Mouse (Mus musculus) midbrain, embryonic 13.5 days (tissue): ENCODE results near the gene Matk. TPM values are rescaled to one million over a fixed set of nuclear protein-coding genes. Genes with fewer than 3 reads are reported as not detected.

ENCODE experiments used
- ATAC-seq: fragments of 200-750 bp; cut with Nextera tagmentation; 2 replicates; pipeline ENCODE4 v1.8.0; 2017; ENCODE audit warnings: mild to moderate bottlenecking, moderate TSS enrichment, moderate library complexity
- H3K27ac ChIP-seq: fragments of 300-500 bp; sonication (generic); 2 replicates; pipeline ENCODE4 v1.5.1; 2015; ENCODE audit warnings: inconsistent platforms, mild to moderate bottlenecking, moderate library complexity
- H3K27me3 ChIP-seq: fragments of 300-500 bp; sonication (generic); 2 replicates; pipeline ENCODE4 v1.6.1; 2015; ENCODE audit warnings: mild to moderate bottlenecking, inconsistent platforms
- H3K36me3 ChIP-seq: fragments of 300-500 bp; sonication (generic); 2 replicates; pipeline ENCODE4 v1.6.1; 2015; ENCODE audit warnings: mild to moderate bottlenecking, inconsistent platforms
- H3K4me1 ChIP-seq: fragments of 300-500 bp; sonication (generic); replicated peaks from 2 replicates; pipeline ENCODE4 v1.6.1; 2015; ENCODE audit warnings: inconsistent platforms
- H3K4me2 ChIP-seq: fragments of 300-500 bp; sonication (generic); replicated peaks from 2 replicates; pipeline ENCODE4 v1.6.1; 2015; ENCODE audit warnings: moderate library complexity, mild to moderate bottlenecking, inconsistent platforms
- H3K4me3 ChIP-seq: fragments of 300-500 bp; sonication (generic); replicated peaks from 2 replicates; pipeline ENCODE4 v1.5.1; 2015; ENCODE audit warnings: mild to moderate bottlenecking, inconsistent platforms
- H3K9ac ChIP-seq: fragments of 300-500 bp; sonication (generic); replicated peaks from 2 replicates; pipeline ENCODE4 v1.6.1; 2015; ENCODE audit warnings: mild to moderate bottlenecking, inconsistent platforms
- H3K9me3 ChIP-seq: fragments of 300-500 bp; sonication (generic); 2 replicates; pipeline ENCODE4 v1.6.1; 2016; ENCODE audit warnings: mild to moderate bottlenecking, inconsistent platforms
- WGBS: fragments of 180-500 bp; shearing (Covaris S2); methylation state at CpG from one replicate; pipeline ENCODE4 v1.1.7; 2015; 5-methylcytosine and 5-hydroxymethylcytosine counted together
- polyA plus RNA-seq: library from polyadenylated mRNA; unstranded; fragments of >200 nt; fragmentation: Nextera tagmentation; extraction: Ambion mirVana; gene quantifications from 2 replicates; pipeline ENCODE4 v1.2.1, GENCODE M21; 2015

Gene Matk
- polyA plus RNA-seq, 1 experiment from 2014 or later, result 8.8 TPM

DNA sequence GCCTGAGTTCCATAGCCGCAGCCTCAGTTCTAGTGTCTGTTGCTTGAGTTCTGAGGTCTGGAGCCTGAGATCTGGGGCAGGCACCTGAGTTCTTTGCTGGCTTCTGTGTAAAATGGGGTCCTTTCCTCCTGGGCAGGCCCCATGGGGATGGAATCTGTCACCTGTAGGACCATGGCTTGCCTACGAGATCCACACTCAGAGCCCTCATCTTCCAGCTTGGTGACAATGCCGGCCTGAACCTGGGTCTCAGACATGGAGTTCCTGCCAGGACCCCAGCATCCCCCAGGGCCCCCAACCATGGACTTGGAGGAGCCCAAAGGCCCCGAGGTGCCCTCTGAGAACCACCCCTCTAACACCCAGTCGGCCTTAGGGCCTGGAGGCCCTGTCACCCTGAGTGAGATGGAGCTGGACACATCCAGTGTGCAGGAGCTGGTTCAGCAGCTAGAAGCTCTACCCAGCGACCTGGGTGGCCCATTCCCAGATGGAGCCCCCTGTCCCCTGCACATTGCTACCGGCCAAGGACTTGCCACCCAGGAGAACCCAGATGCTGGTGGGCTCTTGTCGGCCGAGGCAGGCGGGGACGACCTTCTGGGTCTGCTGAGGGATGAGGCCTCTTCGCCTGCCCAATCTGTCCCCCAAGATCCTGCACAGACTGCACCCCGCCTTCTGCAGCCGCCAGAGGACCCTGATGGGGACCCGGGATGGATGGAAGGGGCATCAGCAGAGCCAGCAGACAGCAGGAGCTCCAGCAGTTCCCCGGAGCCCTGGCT is 16.1 kb downstream of the Matk start:
- no peaks in the 10 kb centered on the region for H3K27me3 ChIP-seq
- H3K4me3 ChIP-seq, result peak overlapping the region; percentile 70
- H3K4me2 ChIP-seq, result peak overlapping the region; percentile 85
- peaks cover 27% of the 10 kb centered on the region for H3K4me1 ChIP-seq
- no peak for ATAC-seq
- H3K9ac ChIP-seq, result peak overlapping the region; percentile 84
- H3K9me3 ChIP-seq, result no peaks in the 10 kb centered on the region
- peaks cover 48% of the 10 kb centered on the region for H3K36me3 ChIP-seq
- H3K27ac ChIP-seq, result no peak overlapping the region
- WGBS, result 81% methylated on average over 16 of the region's 16 CpGs

DNA sequence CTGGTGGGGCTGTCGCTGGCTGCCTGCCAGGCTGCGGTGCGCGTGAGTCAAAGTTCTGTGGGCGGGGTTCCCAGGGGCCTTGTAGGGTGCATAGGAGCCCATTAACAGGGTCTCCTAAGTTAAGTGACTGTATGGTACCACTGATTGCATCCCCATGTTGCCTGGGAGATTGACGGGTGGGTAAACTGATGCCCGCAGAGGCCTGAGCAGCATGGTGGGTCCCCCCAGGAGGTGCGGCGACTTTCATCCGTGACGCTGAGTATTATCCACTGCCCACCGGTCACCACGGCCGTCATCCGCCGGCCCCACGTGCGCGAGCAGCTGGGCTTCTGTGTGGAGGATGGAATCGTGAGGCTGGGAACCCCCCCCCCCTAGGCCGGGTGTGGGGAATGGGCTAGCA is 19.6 kb downstream of the Matk start:
- Histone ChIP-seq H3K27ac (no peak overlapping the region), H3K4me3 (no peak overlapping the region), H3K36me3 (peaks cover 31% of the 10 kb centered on the region), H3K4me2 (no peak overlapping the region), H3K9me3 (no peaks in the 10 kb centered on the region), H3K4me1 (peaks cover 16% of the 10 kb centered on the region), H3K9ac (no peak overlapping the region), H3K27me3 (no peaks in the 10 kb centered on the region)
- ATAC-seq, result no peak
- WGBS, result 93% methylated on average over 21 of the region's 21 CpGs

DNA sequence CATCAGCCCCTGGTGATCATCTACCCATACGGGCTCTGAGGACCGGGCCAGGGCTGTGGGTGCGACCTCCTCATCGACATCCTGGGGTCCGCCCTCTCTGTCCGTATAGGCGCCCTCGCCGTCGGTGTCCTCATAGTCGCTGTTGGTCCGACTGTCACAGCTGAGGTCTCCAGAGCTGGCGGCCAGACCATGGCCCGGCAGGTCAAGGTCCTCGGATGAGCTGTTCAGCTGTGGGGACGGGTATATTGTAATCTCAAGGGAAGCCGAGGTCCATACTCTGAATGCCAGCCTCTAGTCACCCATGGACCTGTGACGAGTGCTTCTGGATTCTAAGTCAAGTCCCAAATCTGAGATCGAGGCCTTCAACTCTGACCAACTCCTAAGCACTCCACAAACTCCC is 21.1 kb downstream of the Matk start:
- no peak for ATAC-seq
- Histone ChIP-seq H3K27ac (no peak overlapping the region), H3K27me3 (no peaks in the 10 kb centered on the region), H3K4me2 (no peak overlapping the region), H3K9ac (no peak overlapping the region), H3K4me3 (no peak overlapping the region), H3K4me1 (peaks cover 4% of the 10 kb centered on the region), H3K9me3 (no peaks in the 10 kb centered on the region), H3K36me3 (peaks cover 31% of the 10 kb centered on the region)
- WGBS, result 96% methylated on average over 19 of the region's 19 CpGs

DNA sequence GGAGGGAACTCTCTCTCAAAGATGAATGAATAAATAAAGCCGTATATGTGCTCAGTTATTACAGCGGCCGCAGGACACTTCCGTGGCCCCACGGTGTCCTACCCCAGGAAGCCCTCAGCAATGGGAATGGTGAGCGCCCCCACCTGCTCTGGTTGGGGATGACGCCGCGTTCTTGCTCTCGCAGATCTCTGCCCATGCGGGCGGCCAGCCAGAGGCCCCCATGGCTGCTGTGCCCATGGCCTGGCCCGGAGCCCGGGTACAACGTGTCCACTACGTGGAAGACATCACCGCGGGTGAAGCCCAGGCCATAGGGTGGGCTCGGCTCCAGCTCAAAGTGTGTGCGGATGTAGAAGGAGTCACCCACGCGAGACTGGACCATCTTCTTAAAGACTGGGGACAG is 24.9 kb downstream of the Matk start:
- no peaks in the 10 kb centered on the region for H3K9me3 ChIP-seq
- no peak overlapping the region for H3K9ac ChIP-seq
- H3K27ac ChIP-seq, result no peak overlapping the region
- H3K27me3 ChIP-seq, result no peaks in the 10 kb centered on the region
- 81% methylated on average over 22 of the region's 22 CpGs for WGBS
- H3K4me1 ChIP-seq, result no peaks in the 10 kb centered on the region
- no peak for ATAC-seq
- H3K4me2 ChIP-seq, result no peak overlapping the region
- H3K4me3 ChIP-seq, result no peak overlapping the region
- H3K36me3 ChIP-seq, result peaks cover 11% of the 10 kb centered on the region

DNA sequence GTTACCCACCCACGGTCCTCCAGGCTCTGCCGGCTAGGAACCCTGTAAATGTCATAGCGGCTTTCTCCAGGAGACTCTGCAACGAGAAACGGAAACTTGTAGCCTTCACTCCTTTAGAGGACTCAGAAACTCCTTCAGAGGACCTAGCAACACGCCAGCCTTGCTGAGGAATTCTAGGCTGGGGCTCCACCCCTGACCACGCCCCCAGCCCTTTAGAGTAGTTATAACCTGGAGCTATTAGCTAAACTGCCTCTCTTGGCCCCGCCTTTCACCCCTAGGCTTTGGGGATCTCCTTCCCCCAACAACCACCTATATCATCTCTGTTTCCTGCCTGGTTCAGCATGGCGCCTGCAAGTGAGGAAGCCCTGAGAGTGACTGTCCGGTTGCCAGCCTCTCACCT is 26.8 kb downstream of the Matk start:
- Histone ChIP-seq H3K36me3 (no peaks in the 10 kb centered on the region), H3K27me3 (peaks cover 13% of the 10 kb centered on the region), H3K9ac (no peak overlapping the region), H3K9me3 (no peaks in the 10 kb centered on the region), H3K27ac (no peak overlapping the region), H3K4me3 (no peak overlapping the region), H3K4me1 (0 out of 2 replicates have a peak, but pooled peaks cover 2% of the 10 kb centered on the region), H3K4me2 (no peak overlapping the region)
- WGBS, result 51% methylated on average over 10 of the region's 10 CpGs
- ATAC-seq, result no peak

DNA sequence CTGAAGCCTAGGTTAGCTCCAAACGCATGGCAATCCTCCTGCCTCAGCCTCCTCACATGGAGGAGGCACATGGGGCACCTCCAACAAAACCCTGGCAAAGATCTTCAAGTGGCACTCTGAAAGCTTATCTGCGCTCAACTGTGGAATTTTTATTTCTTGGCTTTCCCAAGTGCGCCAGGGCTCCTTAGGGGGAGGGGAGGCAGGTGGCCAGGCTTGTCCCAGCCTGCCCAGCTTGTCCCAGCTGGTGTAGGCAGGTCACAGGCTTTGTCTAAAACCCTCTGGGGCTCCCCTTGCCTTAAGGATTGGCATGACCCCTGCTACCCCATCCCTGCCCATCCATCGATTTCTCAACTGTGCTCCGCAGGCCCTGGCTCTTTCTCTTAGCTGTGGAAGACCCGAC is 31.5 kb downstream of the Matk start:
- Histone ChIP-seq H3K27me3 (peaks cover 27% of the 10 kb centered on the region), H3K4me2 (no peak overlapping the region), H3K4me3 (no peak overlapping the region), H3K27ac (no peak overlapping the region), H3K36me3 (no peaks in the 10 kb centered on the region), H3K9me3 (no peaks in the 10 kb centered on the region), H3K4me1 (peaks cover 15% of the 10 kb centered on the region; the same call in 1 of the 2 replicates), H3K9ac (no peak overlapping the region)
- no peak for ATAC-seq
- 55% methylated on average over 6 of the region's 6 CpGs for WGBS

DNA sequence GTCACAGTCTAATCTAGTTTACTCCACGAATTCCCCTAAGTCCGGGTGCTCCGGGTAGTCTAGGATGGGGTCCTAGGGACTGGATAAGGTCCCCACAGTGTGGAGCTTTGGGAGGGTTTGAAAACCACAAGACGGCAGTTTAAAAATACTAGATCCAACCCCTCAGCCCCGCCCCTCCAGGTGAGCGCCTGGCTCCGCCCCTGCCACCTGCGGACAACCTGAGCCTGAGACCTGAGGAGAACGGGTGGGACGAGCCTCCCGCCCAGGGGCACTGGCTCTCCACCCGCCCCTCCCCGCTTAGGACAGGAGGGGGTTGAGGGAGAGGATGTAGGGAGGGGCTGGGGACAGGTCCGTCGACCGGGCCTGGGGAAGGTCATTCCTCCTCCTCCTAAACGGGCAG is 32.0 kb downstream of the Matk start:
- 15% methylated on average over 17 of the region's 17 CpGs for WGBS
- H3K27me3 ChIP-seq, result peaks cover 30% of the 10 kb centered on the region
- H3K4me1 ChIP-seq, result peaks cover 15% of the 10 kb centered on the region; the same call in 1 of the 2 replicates
- no peaks in the 10 kb centered on the region for H3K36me3 ChIP-seq
- H3K4me3 ChIP-seq, result peak overlapping the region; percentile 49; the same call in 1 of the 2 replicates
- no peak overlapping the region for H3K27ac ChIP-seq
- H3K4me2 ChIP-seq, result peak overlapping the region; percentile 73; the same call in 1 of the 2 replicates
- H3K9ac ChIP-seq, result no peak overlapping the region
- H3K9me3 ChIP-seq, result no peaks in the 10 kb centered on the region
- ATAC-seq, result no peak

DNA sequence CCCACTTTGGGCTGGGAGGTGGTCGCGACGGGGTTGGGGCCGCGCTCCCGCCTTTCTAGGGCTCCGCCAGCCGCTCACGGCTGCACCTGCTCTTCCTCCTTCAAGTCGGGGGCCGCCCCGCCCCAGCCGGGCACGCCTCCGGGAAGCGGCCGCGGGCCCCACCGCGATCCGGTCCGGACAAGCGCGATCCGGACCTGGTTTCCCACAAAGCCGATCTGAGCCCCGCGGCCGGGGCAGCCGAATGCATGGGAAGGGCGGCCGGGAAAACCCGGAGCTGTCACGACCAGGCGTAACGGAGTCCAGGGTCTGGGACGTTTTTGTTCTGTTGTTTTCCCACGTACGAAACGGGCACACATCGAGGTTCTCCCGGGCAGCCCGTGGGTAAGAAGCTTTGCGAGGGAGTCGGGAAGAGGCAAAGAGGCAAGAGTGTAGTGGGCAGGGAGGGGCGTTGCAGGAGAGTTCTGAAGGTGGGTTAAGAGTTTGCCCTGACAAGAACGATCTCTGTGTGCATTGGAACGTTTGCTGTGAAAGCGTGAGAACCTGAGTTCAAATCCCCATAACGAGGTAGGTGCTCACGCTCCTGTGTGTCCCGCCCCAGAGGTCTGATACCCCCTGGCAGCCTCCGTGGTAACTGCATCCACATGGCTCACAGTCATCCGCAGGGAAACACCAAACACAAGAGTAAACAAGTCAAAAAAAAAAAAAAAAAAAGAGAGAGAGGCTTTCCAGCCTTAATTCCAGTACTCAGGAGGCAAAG is 33.1 kb downstream of the Matk start:
- WGBS, result 2% methylated on average over 50 of the region's 54 CpGs
- peak; percentile 78 for ATAC-seq
- peaks cover 42% of the 10 kb centered on the region for H3K27me3 ChIP-seq
- H3K4me3 ChIP-seq, result peak overlapping the region; percentile 49
- peak overlapping the region; percentile 73 for H3K4me2 ChIP-seq
- H3K9ac ChIP-seq, result peak overlapping the region; percentile 69
- H3K27ac ChIP-seq, result no peak overlapping the region
- no peaks in the 10 kb centered on the region for H3K9me3 ChIP-seq
- no peaks in the 10 kb centered on the region for H3K36me3 ChIP-seq
- H3K4me1 ChIP-seq, result peaks cover 21% of the 10 kb centered on the region

DNA sequence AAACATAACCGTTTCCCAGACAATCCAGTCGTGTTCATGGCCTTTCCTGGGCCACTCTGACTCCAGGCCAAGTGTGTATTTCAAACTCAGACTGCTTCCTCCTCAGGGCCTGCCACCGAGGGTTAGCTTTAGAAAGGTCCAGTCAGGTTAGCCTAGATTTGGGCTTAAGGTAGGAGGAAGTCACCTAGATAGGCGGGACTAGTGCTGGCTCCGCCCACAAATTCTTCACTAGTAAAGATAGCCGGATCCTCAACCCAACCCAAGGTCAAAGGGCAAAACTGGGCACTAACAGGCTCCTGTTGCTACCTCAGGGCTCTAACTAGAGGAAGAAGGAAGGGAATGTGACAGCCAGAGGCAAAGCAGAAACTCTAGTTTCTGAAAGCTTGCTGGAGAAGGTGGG is 33.9 kb downstream of the Matk start:
- ATAC-seq, result no peak
- H3K9me3 ChIP-seq, result no peaks in the 10 kb centered on the region

DNA sequence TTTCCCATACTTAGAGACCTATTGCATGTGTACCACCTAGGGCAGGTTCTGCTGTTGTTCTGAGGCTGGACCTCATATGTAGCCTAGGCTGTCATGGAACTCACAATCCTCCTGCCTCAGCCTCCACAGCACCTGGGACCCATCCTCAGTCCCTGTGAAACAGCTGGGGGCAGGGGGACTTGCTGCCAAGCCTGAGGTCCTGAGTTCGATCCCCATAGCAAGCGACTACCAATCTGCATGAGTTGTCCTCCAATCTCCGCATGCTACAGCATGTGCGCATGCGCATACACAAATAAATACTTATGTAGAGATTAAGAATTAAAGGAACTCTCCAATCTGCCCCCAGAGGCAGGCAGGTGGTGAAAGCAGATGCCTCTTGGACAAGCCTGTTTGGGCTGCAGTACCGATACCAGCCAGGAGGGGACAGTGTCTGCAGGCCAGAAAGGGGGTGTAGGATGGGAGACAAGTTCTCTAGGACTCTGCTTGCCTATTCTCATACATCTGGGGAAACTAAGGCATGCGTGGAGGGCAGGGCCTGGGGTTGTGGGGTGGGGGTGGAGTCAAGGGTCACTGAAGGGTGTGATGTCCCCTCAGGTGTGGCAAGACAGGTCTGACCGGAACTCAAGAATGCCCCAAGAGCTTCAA is 34.9 kb downstream of the Matk start:
- Histone ChIP-seq H3K36me3 (no peaks in the 10 kb centered on the region), H3K4me3 (no peak overlapping the region), H3K4me2 (no peak overlapping the region), H3K27ac (no peak overlapping the region), H3K27me3 (peaks cover 49% of the 10 kb centered on the region), H3K9ac (no peak overlapping the region), H3K9me3 (no peaks in the 10 kb centered on the region), H3K4me1 (peaks cover 25% of the 10 kb centered on the region)
- WGBS, result 64% methylated on average over 8 of the region's 8 CpGs
- no peak for ATAC-seq

More for the DNA sequence above, 33.9 kb downstream of the Matk start:
- H3K4me2 ChIP-seq, result peak overlapping the region; percentile 73; the same call in 1 of the 2 replicates
- H3K27me3 ChIP-seq, result peaks cover 49% of the 10 kb centered on the region
- H3K4me1 ChIP-seq, result peaks cover 25% of the 10 kb centered on the region
- no peak overlapping the region for H3K4me3 ChIP-seq
- no peaks in the 10 kb centered on the region for H3K36me3 ChIP-seq
- H3K27ac ChIP-seq, result no peak overlapping the region
- 54% methylated on average over 6 of the region's 6 CpGs for WGBS
- no peak overlapping the region for H3K9ac ChIP-seq

DNA sequence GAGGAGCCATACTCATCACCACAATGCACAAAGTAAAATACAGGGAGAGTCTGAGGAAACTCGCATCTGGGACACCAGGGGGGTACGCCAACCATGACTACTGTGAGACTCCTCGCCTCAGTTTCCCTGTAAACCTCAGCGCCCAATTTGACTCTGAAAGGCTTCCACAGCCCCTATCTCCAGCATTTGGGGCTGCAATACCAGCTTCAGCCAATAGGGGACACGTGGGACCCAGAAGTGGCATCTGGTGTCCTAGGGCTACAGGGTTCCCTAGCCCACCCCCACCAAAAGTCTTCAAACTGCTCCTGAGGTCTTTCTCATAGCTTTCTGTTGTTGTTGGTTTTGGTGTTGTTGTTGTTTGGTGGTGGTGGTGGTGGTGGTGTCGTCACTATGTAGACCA is 35.9 kb downstream of the Matk start:
- H3K4me3 ChIP-seq, result no peak overlapping the region
- H3K27me3 ChIP-seq, result peaks cover 45% of the 10 kb centered on the region
- no peaks in the 10 kb centered on the region for H3K36me3 ChIP-seq
- peaks cover 25% of the 10 kb centered on the region for H3K4me1 ChIP-seq
- H3K4me2 ChIP-seq, result no peak overlapping the region
- H3K9me3 ChIP-seq, result no peaks in the 10 kb centered on the region
- WGBS, result 33% methylated on average over 6 of the region's 6 CpGs
- H3K27ac ChIP-seq, result no peak overlapping the region
- no peak for ATAC-seq
- no peak overlapping the region for H3K9ac ChIP-seq

DNA sequence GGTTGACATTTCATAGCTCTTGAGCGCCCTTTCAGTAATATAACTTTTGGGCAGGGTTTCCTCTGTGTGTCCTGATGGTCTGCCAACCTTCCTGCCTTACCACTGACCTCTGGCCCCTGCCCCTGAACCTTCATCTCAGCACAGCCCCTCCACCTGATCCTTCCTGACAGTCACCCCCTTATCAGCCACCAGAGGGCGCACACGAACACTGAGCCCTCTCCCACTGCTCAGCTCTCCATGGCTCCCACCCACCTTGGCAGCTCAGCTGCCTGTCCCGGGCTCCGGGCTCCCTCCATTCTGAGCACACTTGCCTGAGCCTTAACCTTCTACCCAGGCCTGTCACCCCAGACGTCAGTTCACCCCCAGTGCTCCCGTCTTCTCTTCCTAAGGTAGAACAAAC is 36.5 kb downstream of the Matk start:
- 5% methylated on average over 7 of the region's 7 CpGs for WGBS
- peaks cover 30% of the 10 kb centered on the region for H3K4me1 ChIP-seq
- no peak overlapping the region for H3K27ac ChIP-seq
- no peaks in the 10 kb centered on the region for H3K9me3 ChIP-seq
- no peak overlapping the region for H3K9ac ChIP-seq
- H3K4me3 ChIP-seq, result no peak overlapping the region
- no peaks in the 10 kb centered on the region for H3K36me3 ChIP-seq
- no peak for ATAC-seq
- H3K4me2 ChIP-seq, result no peak overlapping the region
- H3K27me3 ChIP-seq, result peaks cover 38% of the 10 kb centered on the region
